Comparison of ENCODE assay signal across 17 mouse cellular contexts in the genomic region with DNA sequence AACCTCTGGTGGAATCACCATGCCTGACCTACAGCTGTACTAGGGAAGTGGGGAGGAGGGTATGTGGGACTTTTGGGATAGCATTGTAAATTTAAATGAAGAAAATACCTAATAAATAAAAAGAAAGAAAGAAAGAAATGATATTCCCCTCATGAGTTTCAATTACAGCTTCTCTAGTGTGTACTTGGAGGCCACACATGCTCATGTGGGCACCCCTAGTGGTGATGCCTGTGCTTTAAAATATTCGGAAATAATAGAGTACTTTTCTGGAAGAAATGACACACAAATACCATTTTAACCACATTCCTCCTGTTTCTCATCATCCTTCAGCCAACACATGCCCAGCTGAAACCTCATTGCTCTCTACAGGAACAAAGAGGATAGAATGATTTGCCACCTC.
"Had no signal": no experiment of that assay in that cellular context is flagged by ENCODE, and none has a peak within 500 bp of the region (broad histone marks: within the 10 kb centered on the region; RNA-seq: fewer than 3 reads in every experiment).

No protein-coding gene starts in this region.

- H3K9ac ChIP-seq: limb, embryonic 13.5 days; liver, embryonic 13.5 days had no signal

- H3K4me2 ChIP-seq: limb, embryonic 13.5 days; liver, embryonic 13.5 days; midbrain, embryonic 11.5 days had no signal

- H3K27me3 ChIP-seq: limb, embryonic 13.5 days; liver, embryonic 13.5 days had no signal

- H3K27ac ChIP-seq: limb, embryonic 10.5 days; limb, embryonic 13.5 days; liver, embryonic 13.5 days; stomach, postnatal 0 days had no signal

- H3K4me3 ChIP-seq: limb, embryonic 10.5 days; limb, embryonic 13.5 days; liver, embryonic 13.5 days had no signal

- H3K9me3 ChIP-seq: limb, embryonic 10.5 days; limb, embryonic 13.5 days; liver, embryonic 13.5 days had no signal

- H3K36me3 ChIP-seq: limb, embryonic 10.5 days; limb, embryonic 13.5 days; liver, embryonic 13.5 days had no signal

- DNase-seq: kidney, adult 18-20 months; kidney, adult 9 months; kidney, postnatal 14 days; kidney, postnatal 4 days; layer of hippocampus, postnatal 36 days; liver; liver, embryonic 13.5 days; lung, adult 2 months; lung, postnatal 14 days; lung, postnatal 4 days; midbrain, embryonic 14.5 days; thymus, adult 2 months; thymus, postnatal 25 days had no signal

- H3K4me1 ChIP-seq: limb, embryonic 10.5 days; limb, embryonic 13.5 days; liver, embryonic 13.5 days had no signal
